In the genomic region with DNA sequence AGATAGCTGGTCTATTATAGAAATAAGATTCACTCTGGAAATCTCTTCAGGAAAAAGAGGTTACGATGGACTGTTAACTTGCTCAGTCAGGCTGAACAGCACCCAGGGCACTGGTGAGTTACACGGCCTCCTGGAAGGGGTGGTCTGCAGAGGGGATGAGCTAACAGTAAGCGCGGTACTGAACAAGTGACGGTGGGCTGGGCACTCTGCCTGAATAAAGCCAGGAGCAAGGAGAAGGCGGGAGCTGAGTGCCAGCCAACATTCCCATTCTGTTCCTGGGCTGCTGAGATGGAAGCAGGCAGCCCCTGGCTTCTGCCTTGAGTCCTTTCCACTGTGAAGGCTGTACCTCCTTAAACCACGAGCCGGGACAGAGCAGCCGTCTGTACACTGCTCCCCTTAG, we compare ENCODE assay signal across 18 mouse cellular contexts. TPM values are rescaled to one million over a fixed set of nuclear protein-coding genes. Genes with fewer than 3 reads are reported as not detected.
DNase-seq lines count a peak whose midpoint lies in the region; ATAC-seq and TF ChIP-seq lines count a peak whose summit lies in the region.
"Had no signal": no experiment of that assay in that cellular context is flagged by ENCODE, and none has a peak within 500 bp of the region (broad histone marks: within the 10 kb centered on the region; RNA-seq: fewer than 3 reads in every experiment).

No protein-coding gene starts in this region.

- H3K9me3 ChIP-seq in forebrain, embryonic 14.5 days (replicated peaks; ENCODE audit: control insufficient read depth, low read length), result no peaks in the 10 kb centered on the region
- H3K9me3 ChIP-seq in forebrain, embryonic 10.5 days, result no peaks in the 10 kb centered on the region
- no peaks in the 10 kb centered on the region for H3K9me3 ChIP-seq in heart, embryonic 16.5 days (replicated peaks; ENCODE audit: control insufficient read depth, low read length)
- H3K9me3 ChIP-seq in heart, embryonic 11.5 days (replicated peaks; ENCODE audit: control insufficient read depth, low read length), result no peaks in the 10 kb centered on the region
- H3K9me3 ChIP-seq in midbrain, postnatal 0 days (ENCODE audit: low read length), result no peaks in the 10 kb centered on the region
- H3K9me3 ChIP-seq in midbrain, embryonic 13.5 days, result no peaks in the 10 kb centered on the region
- H3K9me3 ChIP-seq in stomach, postnatal 0 days (ENCODE audit: control insufficient read depth, low read length), result no peaks in the 10 kb centered on the region
- H3K9me3 ChIP-seq: forebrain, embryonic 13.5 days; neural tube, embryonic 15.5 days had no signal

- peaks cover 50% of the 10 kb centered on the region for H3K36me3 ChIP-seq in forebrain, embryonic 14.5 days (ENCODE audit: control insufficient read depth, insufficient read depth, low read length)
- peaks cover 85% of the 10 kb centered on the region for H3K36me3 ChIP-seq in forebrain, embryonic 10.5 days (replicated peaks)
- H3K36me3 ChIP-seq in heart, embryonic 16.5 days (ENCODE audit: control insufficient read depth, insufficient read depth), result peaks cover 26% of the 10 kb centered on the region
- peaks cover 15% of the 10 kb centered on the region for H3K36me3 ChIP-seq in heart, embryonic 11.5 days (ENCODE audit: control insufficient read depth, insufficient read depth, low read length)
- peaks cover 32% of the 10 kb centered on the region for H3K36me3 ChIP-seq in midbrain, postnatal 0 days (ENCODE audit: insufficient read depth, low read length)
- peaks cover 66% of the 10 kb centered on the region for H3K36me3 ChIP-seq in midbrain, embryonic 13.5 days
- H3K36me3 ChIP-seq in stomach, postnatal 0 days (ENCODE audit: control insufficient read depth, insufficient read depth, low read length), result peaks cover 13% of the 10 kb centered on the region

- TF ChIP-seq EP300 in stomach, postnatal 0 days (optimal IDR thresholded peaks at IDR 0.05), result no peak

- no peak overlapping the region for H3K27ac ChIP-seq in forebrain, embryonic 14.5 days (ENCODE audit: low read depth, low read length)
- no peak overlapping the region for H3K27ac ChIP-seq in forebrain, embryonic 10.5 days
- H3K27ac ChIP-seq in heart, embryonic 16.5 days (ENCODE audit: low read length), result peak overlapping the region; percentile 8; the same call in 1 of the 2 replicates
- H3K27ac ChIP-seq in heart, embryonic 11.5 days (ENCODE audit: low read depth, low read length), result no peak overlapping the region
- no peak overlapping the region for H3K27ac ChIP-seq in midbrain, postnatal 0 days (ENCODE audit: low read depth, low read length)
- no peak overlapping the region for H3K27ac ChIP-seq in midbrain, embryonic 13.5 days
- H3K27ac ChIP-seq in stomach, postnatal 0 days (replicated peaks), result 0 out of 2 replicates have a peak overlapping the region, but pooled peaks have one; percentile 14
- H3K27ac ChIP-seq: forebrain, embryonic 13.5 days; neural tube, embryonic 15.5 days had no signal

- ATAC-seq in forebrain, embryonic 14.5 days, result no peak
- no peak for ATAC-seq in heart, embryonic 16.5 days (replicated peaks; ENCODE audit: extremely low read depth, insufficient read depth, low FRiP score)
- no peak for ATAC-seq in heart, embryonic 11.5 days (replicated peaks; ENCODE audit: insufficient number of reproducible peaks, low FRiP score, low TSS enrichment)
- ATAC-seq in midbrain, postnatal 0 days (ENCODE audit: low FRiP score), result no peak
- ATAC-seq in midbrain, embryonic 13.5 days, result no peak
- no peak for ATAC-seq in stomach, postnatal 0 days (ENCODE audit: low FRiP score, low TSS enrichment)
- ATAC-seq in CD4-positive, CD25-positive, alpha-beta regulatory T cell, adult 4 months, result no peak
- ATAC-seq: activated CD4-positive, CD25-positive, alpha-beta regulatory T cell, adult 4 months; liver, postnatal 0 days; Patski had no signal

- no peaks in the 10 kb centered on the region for H3K4me1 ChIP-seq in forebrain, embryonic 14.5 days (ENCODE audit: control insufficient read depth, insufficient read depth, low read length)
- no peaks in the 10 kb centered on the region for H3K4me1 ChIP-seq in forebrain, embryonic 10.5 days
- peaks cover 11% of the 10 kb centered on the region for H3K4me1 ChIP-seq in heart, embryonic 16.5 days (ENCODE audit: control insufficient read depth, insufficient read depth, low read length)
- H3K4me1 ChIP-seq in heart, embryonic 11.5 days (ENCODE audit: control insufficient read depth, insufficient read depth, low read length), result 0 out of 2 replicates have a peak, but pooled peaks cover 6% of the 10 kb centered on the region
- no peaks in the 10 kb centered on the region for H3K4me1 ChIP-seq in midbrain, postnatal 0 days (ENCODE audit: insufficient read depth, low read length)
- H3K4me1 ChIP-seq in midbrain, embryonic 13.5 days (replicated peaks), result no peaks in the 10 kb centered on the region
- H3K4me1 ChIP-seq in stomach, postnatal 0 days (replicated peaks; ENCODE audit: control insufficient read depth, insufficient read depth), result no peaks in the 10 kb centered on the region
- H3K4me1 ChIP-seq: forebrain, embryonic 13.5 days; neural tube, embryonic 15.5 days had no signal

- H3K4me3 ChIP-seq in forebrain, embryonic 14.5 days (ENCODE audit: low read depth, low read length), result no peak overlapping the region
- no peak overlapping the region for H3K4me3 ChIP-seq in forebrain, embryonic 10.5 days
- no peak overlapping the region for H3K4me3 ChIP-seq in heart, embryonic 16.5 days (ENCODE audit: low read length)
- no peak overlapping the region for H3K4me3 ChIP-seq in heart, embryonic 11.5 days (ENCODE audit: low read depth, low read length)
- no peak overlapping the region for H3K4me3 ChIP-seq in midbrain, postnatal 0 days (ENCODE audit: low read depth, low read length)
- H3K4me3 ChIP-seq in midbrain, embryonic 13.5 days (replicated peaks), result no peak overlapping the region
- no peak overlapping the region for H3K4me3 ChIP-seq in stomach, postnatal 0 days (ENCODE audit: low read depth, low read length)
- H3K4me3 ChIP-seq: forebrain, embryonic 13.5 days; myocyte; neural tube, embryonic 15.5 days had no signal

- H3K4me2 ChIP-seq in forebrain, embryonic 14.5 days (ENCODE audit: low read length), result no peak overlapping the region
- H3K4me2 ChIP-seq in heart, embryonic 16.5 days (ENCODE audit: low read depth, low read length), result no peak overlapping the region
- H3K4me2 ChIP-seq in heart, embryonic 11.5 days, result no peak overlapping the region
- H3K4me2 ChIP-seq in midbrain, postnatal 0 days (ENCODE audit: low read depth, low read length, poor library complexity, severe bottlenecking), result no peak overlapping the region
- no peak overlapping the region for H3K4me2 ChIP-seq in midbrain, embryonic 13.5 days (replicated peaks)
- no peak overlapping the region for H3K4me2 ChIP-seq in stomach, postnatal 0 days (replicated peaks; ENCODE audit: low read depth)
- H3K4me2 ChIP-seq: forebrain, embryonic 13.5 days; neural tube, embryonic 15.5 days had no signal

- no peak for TF ChIP-seq CTCF in midbrain, postnatal 0 days (IDR thresholded peaks at IDR 0.05)
- TF ChIP-seq CTCF in stomach, postnatal 0 days (IDR thresholded peaks at IDR 0.05; ENCODE audit: low read depth), result no peak

- 67% methylated on average over 9 of the region's 9 CpGs for WGBS in forebrain, embryonic 14.5 days
- WGBS in forebrain, embryonic 10.5 days, result 93% methylated on average over 9 of the region's 9 CpGs
- WGBS in heart, embryonic 16.5 days, result 69% methylated on average over 9 of the region's 9 CpGs
- 83% methylated on average over 9 of the region's 9 CpGs for WGBS in heart, embryonic 11.5 days (ENCODE audit: insufficient replicate concordance)
- 74% methylated on average over 9 of the region's 9 CpGs for WGBS in midbrain, postnatal 0 days
- WGBS in midbrain, embryonic 13.5 days, result 85% methylated on average over 9 of the region's 9 CpGs
- 72% methylated on average over 9 of the region's 9 CpGs for WGBS in stomach, postnatal 0 days

- DNase-seq in forebrain, embryonic 14.5 days (ENCODE audit: low spot score), result peak; percentile 39
- no peak for DNase-seq in forebrain, embryonic 10.5 days (ENCODE audit: extremely low spot score, low spot score)
- DNase-seq in midbrain, postnatal 0 days (ENCODE audit: low spot score), result peak; percentile 56
- no peak for DNase-seq in stomach, postnatal 0 days (ENCODE audit: low spot score)
- DNase-seq: adrenal gland, postnatal 36 days; B cell, adult 2 months; liver; liver, postnatal 0 days; thymus, postnatal 36 days had no signal

- H3K9ac ChIP-seq in forebrain, embryonic 14.5 days (ENCODE audit: low read length), result no peak overlapping the region
- H3K9ac ChIP-seq in heart, embryonic 16.5 days (ENCODE audit: low read length), result no peak overlapping the region
- H3K9ac ChIP-seq in heart, embryonic 11.5 days (ENCODE audit: low read depth, low read length), result no peak overlapping the region
- no peak overlapping the region for H3K9ac ChIP-seq in midbrain, postnatal 0 days (replicated peaks; ENCODE audit: low read length, poor library complexity, severe bottlenecking)
- H3K9ac ChIP-seq in midbrain, embryonic 13.5 days (replicated peaks), result no peak overlapping the region
- no peak overlapping the region for H3K9ac ChIP-seq in stomach, postnatal 0 days (ENCODE audit: low read length)
- H3K9ac ChIP-seq: forebrain, embryonic 13.5 days; liver, postnatal 0 days; neural tube, embryonic 15.5 days had no signal

- no peaks in the 10 kb centered on the region for H3K27me3 ChIP-seq in forebrain, embryonic 14.5 days (replicated peaks; ENCODE audit: control insufficient read depth, insufficient read depth, low read length)
- no peaks in the 10 kb centered on the region for H3K27me3 ChIP-seq in forebrain, embryonic 10.5 days (ENCODE audit: poor library complexity, severe bottlenecking)
- no peaks in the 10 kb centered on the region for H3K27me3 ChIP-seq in heart, embryonic 16.5 days (ENCODE audit: control insufficient read depth, insufficient read depth, low read length)
- no peaks in the 10 kb centered on the region for H3K27me3 ChIP-seq in heart, embryonic 11.5 days (ENCODE audit: control insufficient read depth, insufficient read depth, low read length)
- H3K27me3 ChIP-seq in midbrain, postnatal 0 days (ENCODE audit: insufficient read depth, low read length), result no peaks in the 10 kb centered on the region
- H3K27me3 ChIP-seq in midbrain, embryonic 13.5 days, result no peaks in the 10 kb centered on the region
- H3K27me3 ChIP-seq in stomach, postnatal 0 days (ENCODE audit: control insufficient read depth, insufficient read depth, low read length), result no peaks in the 10 kb centered on the region
- H3K27me3 ChIP-seq: forebrain, embryonic 13.5 days; neural tube, embryonic 15.5 days; Patski had no signal

RNA-seq across cellular contexts. Expression of gene Rab12, which starts 16.1 kb away (rescaled TPM):
- 52.0 and 67.1 TPM in 2 replicates for polyA plus RNA-seq in forebrain, embryonic 14.5 days (2014; fragmentation: Nextera tagmentation; extraction: Ambion mirVana)
- polyA plus RNA-seq in forebrain, embryonic 10.5 days (2016; fragmentation: Nextera tagmentation; extraction: Ambion mirVana), result 24.8 and 26.4 TPM in 2 replicates
- polyA plus RNA-seq in heart, embryonic 16.5 days (2015; fragmentation: Nextera tagmentation; extraction: Ambion mirVana), result 39.0 and 48.6 TPM in 2 replicates
- 49.8 and 51.6 TPM in 2 replicates for polyA plus RNA-seq in heart, embryonic 11.5 days (2014; fragmentation: Nextera tagmentation; extraction: Ambion mirVana)
- 102 and 112 TPM in 2 replicates for total RNA-seq in midbrain, postnatal 0 days (2014; rRNA removed)
- polyA plus RNA-seq in midbrain, postnatal 0 days (2015; fragmentation: Nextera tagmentation; extraction: Ambion mirVana), result 90.5 and 95.3 TPM in 2 replicates
- polyA plus RNA-seq in midbrain, embryonic 13.5 days (2015; fragmentation: Nextera tagmentation; extraction: Ambion mirVana), result 52.0 and 59.0 TPM in 2 replicates
- polyA plus RNA-seq in stomach, postnatal 0 days (2015; fragmentation: Nextera tagmentation; extraction: Ambion mirVana), result 24.5 and 25.4 TPM in 2 replicates
- 10 to 100 TPM; 13.5 to 15.9 TPM for polyA plus RNA-seq in CD4-positive, CD25-positive, alpha-beta regulatory T cell, adult 4 months (2017; shearing (Covaris generic))

RNA-seq across cellular contexts. Expression of gene Mtcl1, which starts 53.9 kb away (rescaled TPM):
- 17.5 and 24.5 TPM in 2 replicates for polyA plus RNA-seq in forebrain, embryonic 14.5 days (2014; fragmentation: Nextera tagmentation; extraction: Ambion mirVana)
- polyA plus RNA-seq in forebrain, embryonic 10.5 days (2016; fragmentation: Nextera tagmentation; extraction: Ambion mirVana), result 25.5 and 28.4 TPM in 2 replicates
- 1.7 and 1.9 TPM in 2 replicates for polyA plus RNA-seq in heart, embryonic 16.5 days (2015; fragmentation: Nextera tagmentation; extraction: Ambion mirVana)
- 1.7 and 2.8 TPM in 2 replicates for polyA plus RNA-seq in heart, embryonic 11.5 days (2014; fragmentation: Nextera tagmentation; extraction: Ambion mirVana)
- total RNA-seq in midbrain, postnatal 0 days (2014; rRNA removed), result 15.7 and 25.2 TPM in 2 replicates
- polyA plus RNA-seq in midbrain, postnatal 0 days (2015; fragmentation: Nextera tagmentation; extraction: Ambion mirVana), result 9.5 and 10.8 TPM in 2 replicates
- polyA plus RNA-seq in midbrain, embryonic 13.5 days (2015; fragmentation: Nextera tagmentation; extraction: Ambion mirVana), result 50.0 and 56.8 TPM in 2 replicates
- polyA plus RNA-seq in stomach, postnatal 0 days (2015; fragmentation: Nextera tagmentation; extraction: Ambion mirVana), result 1.8 and 2.2 TPM in 2 replicates
- under 1 TPM in 1 of 2 experiments, not detected in 1; 0.28 TPM for polyA plus RNA-seq in CD4-positive, CD25-positive, alpha-beta regulatory T cell, adult 4 months (2017; shearing (Covaris generic))
- polyA plus RNA-seq: activated CD4-positive, CD25-positive, alpha-beta regulatory T cell, adult 4 months had no signal

Comparison
In these comparisons a context has a peak if more than half of its experiments do, and no peak if none do; other contexts are left out.
1. DNase-seq: peak in forebrain, embryonic 14.5 days (single experiment) and midbrain, postnatal 0 days (single experiment); none in forebrain, embryonic 10.5 days (single experiment) and stomach, postnatal 0 days (single experiment).
2. H3K27ac ChIP-seq: peak in heart, embryonic 16.5 days (single experiment) and stomach, postnatal 0 days (single experiment); none in forebrain, embryonic 14.5 days (single experiment), forebrain, embryonic 10.5 days (single experiment), heart, embryonic 11.5 days (single experiment), midbrain, postnatal 0 days (single experiment) and midbrain, embryonic 13.5 days (single experiment).